Comparison of ENCODE assay signal across 8 mouse cellular contexts in the genomic region with DNA sequence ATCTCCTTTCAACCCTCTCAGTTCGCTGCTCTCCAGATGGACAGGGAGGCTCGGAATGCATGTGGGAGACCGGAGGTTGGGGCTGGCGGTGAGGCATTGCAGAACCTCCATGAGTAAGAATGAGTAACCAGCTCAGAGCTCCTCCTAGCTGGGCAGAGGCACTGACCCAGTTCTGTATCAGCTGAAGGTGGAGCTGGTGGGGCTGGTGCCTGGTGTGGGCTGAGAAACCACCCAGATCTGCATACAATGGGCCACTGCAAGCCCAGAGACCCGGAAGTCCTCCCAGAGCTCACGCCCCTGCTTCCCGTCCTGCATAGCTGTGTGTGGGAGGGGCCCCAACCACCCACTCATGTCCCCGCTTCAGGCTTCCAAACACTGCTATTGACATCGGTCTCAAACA. TPM values are rescaled to one million over a fixed set of nuclear protein-coding genes. Genes with fewer than 3 reads are reported as not detected.
A peak's percentile ranks its signal among the peaks of the same experiment; 100 is the strongest.
DNase-seq lines count a peak whose midpoint lies in the region; ATAC-seq lines count a peak whose summit lies in the region.

No protein-coding gene starts in this region.

- no peaks in the 10 kb centered on the region for H3K36me3 ChIP-seq in heart, embryonic 14.5 days (ENCODE audit: control insufficient read depth, insufficient read depth, low read length)
- no peaks in the 10 kb centered on the region for H3K36me3 ChIP-seq in hindbrain, embryonic 11.5 days (ENCODE audit: control insufficient read depth, insufficient read depth, low read length)

- H3K4me2 ChIP-seq in heart, embryonic 14.5 days (ENCODE audit: low read length), result no peak overlapping the region
- H3K4me2 ChIP-seq in hindbrain, embryonic 11.5 days (replicated peaks; ENCODE audit: low read depth, low read length), result no peak overlapping the region

- no peak overlapping the region for H3K4me3 ChIP-seq in heart, embryonic 14.5 days (ENCODE audit: control insufficient read depth in 1 of 2, insufficient read depth in 1 of 2, low read depth in 1 of 2, low read length in 2 of 2)
- no peak overlapping the region for H3K4me3 ChIP-seq in hindbrain, embryonic 11.5 days (ENCODE audit: low read depth, low read length)

- ATAC-seq in heart, embryonic 14.5 days (ENCODE audit: insufficient number of reproducible peaks, insufficient read depth, low FRiP score, low read depth), result no peak; the same call in 1 of the 2 replicates
- peak; percentile 38 for ATAC-seq in megakaryocyte progenitor cell, adult 5-6 weeks (replicated peaks; ENCODE audit: poor library complexity)
- no peak for ATAC-seq in hindbrain, embryonic 11.5 days (ENCODE audit: low FRiP score)

- H3K9ac ChIP-seq in heart, embryonic 14.5 days (ENCODE audit: low read length), result no peak overlapping the region
- no peak overlapping the region for H3K9ac ChIP-seq in hindbrain, embryonic 11.5 days (ENCODE audit: low read depth, low read length)

- no peaks in the 10 kb centered on the region for H3K9me3 ChIP-seq in heart, embryonic 14.5 days (ENCODE audit: control insufficient read depth, low read length)
- no peaks in the 10 kb centered on the region for H3K9me3 ChIP-seq in hindbrain, embryonic 11.5 days (ENCODE audit: control insufficient read depth, low read length)

- H3K27ac ChIP-seq in heart, embryonic 14.5 days (replicated peaks in 1 of 2; ENCODE audit: control insufficient read depth in 1 of 2, insufficient read depth in 1 of 2, low read depth in 2 of 2, low read length in 2 of 2), result peak overlapping the region; percentile 20 to 36; a peak in 3 of 4 replicates
- H3K27ac ChIP-seq in hindbrain, embryonic 11.5 days (ENCODE audit: low read depth, low read length), result no peak overlapping the region

- H3K27me3 ChIP-seq in heart, embryonic 14.5 days (ENCODE audit: control insufficient read depth, insufficient read depth, low read length), result no peaks in the 10 kb centered on the region
- H3K27me3 ChIP-seq in hindbrain, embryonic 11.5 days (ENCODE audit: control insufficient read depth, insufficient read depth, low read length), result no peaks in the 10 kb centered on the region

- H3K4me1 ChIP-seq in heart, embryonic 14.5 days (ENCODE audit: control insufficient read depth in 2 of 2, insufficient read depth in 2 of 2, low read length in 2 of 2), result peaks cover 14 to 17% of the 10 kb centered on the region in 2 experiments
- H3K4me1 ChIP-seq in hindbrain, embryonic 11.5 days (replicated peaks; ENCODE audit: control insufficient read depth, insufficient read depth, low read length), result no peaks in the 10 kb centered on the region

- 47% methylated on average over 9 of the region's 9 CpGs for WGBS in heart, embryonic 14.5 days
- WGBS in large intestine, adult 2 months, result 28% methylated on average over 9 of the region's 9 CpGs
- 62% methylated on average over 9 of the region's 9 CpGs for WGBS in hindbrain, embryonic 11.5 days

- peak; percentile 41 for DNase-seq in ovary, postnatal 36 days (ENCODE audit: low spot score)
- DNase-seq in ovary, postnatal 14 days (ENCODE audit: low spot score), result no peak
- DNase-seq in adrenal gland, postnatal 14 days, result peak; percentile 75
- peak; percentile 40 for DNase-seq in large intestine, adult 2 months (ENCODE audit: low read depth, low spot score)
- DNase-seq in hindbrain, embryonic 11.5 days (ENCODE audit: low spot score), result no peak
- DNase-seq in cerebellum, postnatal 10 days, result no peak

RNA-seq across cellular contexts. Expression of a gene that starts 22.0 kb away (rescaled TPM):
- total RNA-seq in adrenal gland, postnatal 14 days (2021), result 97.2 and 105 TPM in 2 replicates
- 8.1 and 9.1 TPM in 2 replicates for polyA plus RNA-seq in heart, embryonic 14.5 days (2014; fragmentation: Nextera tagmentation; extraction: Ambion mirVana)
- polyA plus RNA-seq in large intestine, adult 2 months (2012; rRNA removed), result 30.9 and 49.4 TPM in 2 replicates
- total RNA-seq in megakaryocyte progenitor cell, adult 5-6 weeks (2015), result 109 and 114 TPM in 2 replicates
- total RNA-seq in megakaryocyte progenitor cell, adult 5-6 weeks (2017), result 95.7 and 110 TPM in 2 replicates
- 4.8 and 5.5 TPM in 2 replicates for polyA plus RNA-seq in hindbrain, embryonic 11.5 days (2014; fragmentation: Nextera tagmentation; extraction: Ambion mirVana)

Comparison
In these comparisons a context has a peak if more than half of its experiments do, and no peak if none do; other contexts are left out.
1. DNase-seq: peak in ovary, postnatal 36 days (single experiment), adrenal gland, postnatal 14 days (single experiment) and large intestine, adult 2 months (single experiment); none in ovary, postnatal 14 days (single experiment), hindbrain, embryonic 11.5 days (single experiment) and cerebellum, postnatal 10 days (0 of 2).